Mouse (Mus musculus): ENCODE data around the gene Sec24c. TPM values are rescaled to one million over a fixed set of nuclear protein-coding genes. Genes with fewer than 3 reads are reported as not detected.
"Not testable (repeated sequence)": the region's sequence is repeated elsewhere in the genome, so short reads cannot be mapped to it uniquely, and the experiment has no call there.

Sec24c gene
- total RNA-seq, 2 experiments from 2014 or later = 34.0 to 56.2 TPM

- ATAC-seq (replicated peaks; ENCODE audit: low FRiP score, poor library complexity, severe bottlenecking) = peak; percentile 81
Measured at GRCm38 (mm10) chr14:20694884-20695760, 21.0 kb downstream of the Sec24c start, which contains the start of gene Fut11. Gene Fut11 (plus strand): TSS chr14:20694968.

GRCm38 (mm10) chr14:20695761-20696520 lies 21.8 kb downstream of the Sec24c start:
- peak; percentile 13 for ATAC-seq (replicated peaks; ENCODE audit: low FRiP score, poor library complexity, severe bottlenecking)

DNA sequence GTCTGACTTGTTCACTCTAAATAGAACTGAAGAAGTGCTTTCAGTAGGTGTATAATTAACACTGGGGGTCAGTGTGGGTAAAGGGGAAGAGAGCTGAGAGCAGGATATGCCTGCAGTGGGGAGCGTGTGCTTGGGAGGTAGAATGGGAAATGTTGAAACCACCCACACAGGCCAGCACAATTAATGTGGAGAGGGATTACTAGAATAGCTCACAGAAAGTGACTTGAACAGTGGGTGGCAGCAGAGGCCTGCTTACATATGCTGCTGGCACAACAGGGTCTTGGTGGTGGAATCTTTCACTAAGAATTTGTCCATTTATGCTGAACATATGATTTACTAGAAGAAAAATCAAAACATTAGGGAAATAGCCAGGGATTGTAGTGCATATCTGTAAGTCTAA lies 22.9 kb downstream of the Sec24c start:
- 0 out of 2 replicates have a peak, but pooled peaks have one; percentile 22 for ATAC-seq (replicated peaks; ENCODE audit: low FRiP score, poor library complexity, severe bottlenecking)

DNA sequence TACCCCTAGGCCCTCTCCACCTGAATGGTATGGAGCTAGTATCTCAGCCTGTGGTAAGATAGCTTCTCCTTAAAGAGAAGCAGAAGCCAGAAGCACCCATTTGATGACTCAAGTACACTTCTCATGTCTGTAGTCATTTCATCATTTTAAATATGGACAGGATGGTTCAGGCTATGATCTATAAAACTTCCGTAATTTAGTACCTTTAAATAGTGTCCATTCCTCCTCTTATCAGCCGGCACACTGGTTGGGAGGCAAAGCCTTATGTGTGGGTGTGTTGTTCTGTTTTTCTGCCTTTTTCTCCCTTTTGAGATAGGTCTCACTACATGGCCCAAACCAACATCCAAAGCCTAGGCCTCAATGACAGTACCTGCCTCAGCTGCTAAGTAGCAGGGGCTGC lies 24.4 kb downstream of the Sec24c start:
- ATAC-seq (replicated peaks; ENCODE audit: low FRiP score, poor library complexity, severe bottlenecking) = no peak

DNA sequence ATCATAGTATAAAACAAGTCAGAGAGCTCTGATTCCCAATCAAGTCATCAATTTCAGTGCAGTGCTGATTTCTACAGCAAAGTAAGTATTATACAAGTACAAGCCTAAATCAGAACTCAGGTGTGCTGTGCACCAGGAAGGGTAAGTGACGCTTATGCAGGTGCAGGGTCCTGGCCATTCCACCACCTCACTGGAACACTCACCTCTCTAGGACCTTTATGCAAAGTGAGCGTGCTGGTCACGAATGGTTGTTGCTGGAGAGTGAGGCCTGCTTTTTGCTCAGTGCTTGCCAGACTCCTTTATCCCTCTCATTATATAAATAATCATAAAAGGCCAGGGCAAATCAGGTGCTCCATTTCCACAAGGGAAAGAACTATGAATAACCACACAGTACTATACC lies 26.3 kb downstream of the Sec24c start:
- ATAC-seq (replicated peaks; ENCODE audit: low FRiP score, poor library complexity, severe bottlenecking) = no peak

GRCm38 (mm10) chr14:20701554-20701953 lies 27.4 kb downstream of the Sec24c start:
- no peak for ATAC-seq (replicated peaks; ENCODE audit: low FRiP score, poor library complexity, severe bottlenecking)

- ATAC-seq (replicated peaks; ENCODE audit: low FRiP score, poor library complexity, severe bottlenecking) = no peak
Measured at GRCm38 (mm10) chr14:20702096-20702740, 28.1 kb downstream of the Sec24c start.

DNA sequence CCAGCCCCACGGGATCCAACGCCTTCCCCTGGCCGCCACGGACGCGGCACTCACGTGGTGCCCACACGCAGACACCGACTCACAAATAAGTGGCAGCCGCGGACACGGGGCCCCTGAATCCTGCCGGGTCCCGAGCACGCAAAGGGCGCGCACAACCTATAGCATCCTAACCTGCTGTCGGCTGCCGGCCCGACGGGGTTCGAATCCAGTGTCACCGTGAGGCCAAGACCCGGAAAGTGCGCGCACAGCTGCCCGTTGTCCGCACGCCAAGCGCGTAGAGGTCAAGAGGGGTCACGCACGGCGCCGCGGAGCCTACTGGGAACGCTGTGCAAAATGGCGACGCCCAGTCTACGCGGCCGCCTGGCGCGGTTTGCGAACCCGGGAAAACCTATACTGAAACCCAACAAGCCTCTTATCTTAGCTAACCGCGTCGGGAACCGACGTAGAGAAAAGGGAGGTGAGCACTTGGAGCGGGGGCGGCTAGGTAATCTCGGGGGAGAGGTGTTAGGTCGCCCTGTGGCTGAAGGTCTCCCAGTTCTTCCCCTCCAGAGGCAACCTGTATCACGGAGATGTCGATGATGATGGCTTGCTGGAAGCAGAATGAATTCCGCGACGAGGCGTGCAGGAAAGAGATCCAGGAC lies 28.8 kb downstream of the Sec24c start, which contains the start of gene Chchd1:
Gene Chchd1, plus strand, starts transcription at position 266 of the 641 bp plus-strand sequence.
- peak; percentile 86 for ATAC-seq (replicated peaks; ENCODE audit: low FRiP score, poor library complexity, severe bottlenecking)

GRCm38 (mm10) chr14:20703461-20703860 lies 29.4 kb downstream of the Sec24c start:
- not testable (repeated sequence) for ATAC-seq (replicated peaks; ENCODE audit: low FRiP score, poor library complexity, severe bottlenecking)

DNA sequence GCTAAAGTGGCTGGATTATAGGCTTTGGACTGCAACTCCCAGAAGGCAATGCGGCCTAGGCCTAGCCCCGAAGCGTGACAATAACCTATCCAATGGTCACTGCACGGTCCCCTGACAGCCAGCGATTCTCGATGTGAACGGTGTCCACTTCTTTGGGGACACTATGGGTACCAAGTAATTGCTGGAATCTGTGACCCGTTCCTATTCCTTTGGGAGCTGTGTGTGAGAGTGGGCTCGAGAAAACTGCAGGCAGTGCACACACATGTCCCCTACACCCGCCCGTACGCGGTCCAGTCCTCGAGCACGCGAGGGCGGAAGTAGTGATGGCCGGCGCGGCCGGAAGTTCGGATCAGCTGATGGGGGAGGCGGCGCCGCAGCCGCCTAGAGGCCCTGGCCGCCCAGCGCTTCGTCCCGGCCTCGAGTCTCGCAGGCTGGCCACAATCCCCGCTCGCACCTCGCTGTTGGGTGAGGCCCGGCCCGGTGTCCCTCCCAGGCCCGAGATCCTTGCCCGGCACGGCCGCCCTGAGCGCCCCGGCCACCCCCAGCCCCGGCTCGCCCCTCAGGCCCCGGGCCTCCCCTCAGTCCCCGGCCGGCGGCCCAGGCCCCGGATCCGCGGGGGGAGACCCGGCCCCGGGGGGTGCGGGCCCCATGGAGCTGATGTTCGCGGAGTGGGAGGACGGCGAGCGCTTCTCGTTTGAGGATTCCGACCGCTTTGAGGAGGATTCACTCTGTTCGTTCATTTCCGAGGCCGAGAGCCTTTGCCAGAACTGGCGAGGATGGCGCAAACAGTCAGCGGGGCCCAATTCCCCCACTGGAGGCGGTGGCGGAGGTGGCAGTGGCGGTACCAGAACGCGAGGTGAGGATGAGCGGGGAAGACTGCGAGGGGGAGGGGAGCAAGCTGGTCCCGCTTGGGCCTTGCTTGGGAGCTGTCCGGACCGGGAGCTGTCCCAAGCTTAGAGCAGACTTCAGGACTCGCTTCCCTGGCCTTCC lies 33.4 kb downstream of the Sec24c start, which contains the start of gene Zswim8:
Gene Zswim8, plus strand, starts transcription at position 352 of the 990 bp plus-strand sequence.
- peak; percentile 89 for ATAC-seq (replicated peaks; ENCODE audit: low FRiP score, poor library complexity, severe bottlenecking)

DNA sequence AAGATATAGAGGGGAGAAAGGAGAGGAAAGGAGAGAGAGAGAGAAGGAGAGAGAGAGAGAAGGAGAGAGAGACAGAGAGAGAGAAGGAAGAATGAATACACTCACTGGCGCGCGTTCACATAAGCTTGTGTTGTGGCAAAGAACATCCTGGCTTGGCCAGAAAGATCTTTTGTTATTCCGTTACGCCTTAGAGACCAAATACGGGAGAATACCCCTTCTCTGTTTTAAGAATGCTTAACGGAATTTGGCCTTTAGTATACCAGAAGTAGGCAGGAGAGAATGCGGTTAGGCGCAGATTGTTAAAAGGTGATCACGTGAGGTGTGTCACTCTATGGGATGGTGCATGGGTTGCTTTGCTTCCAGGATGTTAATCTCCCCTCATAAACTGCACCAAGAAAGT lies 34.1 kb downstream of the Sec24c start:
- ATAC-seq (replicated peaks; ENCODE audit: low FRiP score, poor library complexity, severe bottlenecking) = no peak

GRCm38 (mm10) chr14:20713832-20714231 lies 39.7 kb downstream of the Sec24c start:
- ATAC-seq (replicated peaks; ENCODE audit: low FRiP score, poor library complexity, severe bottlenecking) = no peak

- no peak for ATAC-seq (replicated peaks; ENCODE audit: low FRiP score, poor library complexity, severe bottlenecking)
Measured at GRCm38 (mm10) chr14:20718443-20718842, 44.3 kb downstream of the Sec24c start.

- ATAC-seq (replicated peaks; ENCODE audit: low FRiP score, poor library complexity, severe bottlenecking) = no peak
Measured at GRCm38 (mm10) chr14:20719767-20720166, 45.7 kb downstream of the Sec24c start.

- ATAC-seq (replicated peaks; ENCODE audit: low FRiP score, poor library complexity, severe bottlenecking) = no peak
Measured at GRCm38 (mm10) chr14:20721371-20721770, 47.3 kb downstream of the Sec24c start.

DNA sequence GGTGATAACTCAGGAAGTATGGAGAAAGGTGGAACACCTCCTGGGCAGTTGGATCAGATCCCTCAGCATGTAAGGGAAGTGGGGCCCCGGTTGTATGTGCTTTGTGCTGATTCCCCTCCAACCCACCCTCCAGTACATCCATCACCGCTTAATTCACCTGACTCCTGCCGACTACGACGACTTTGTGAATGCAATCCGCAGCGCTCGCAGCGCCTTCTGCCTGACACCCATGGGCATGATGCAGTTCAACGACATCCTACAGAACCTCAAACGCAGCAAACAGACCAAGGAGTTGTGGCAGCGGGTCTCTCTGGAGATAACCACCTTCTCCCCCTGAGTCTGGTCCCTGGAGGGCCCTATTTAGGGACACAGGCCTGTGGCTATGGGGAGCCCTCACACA lies 48.9 kb downstream of the Sec24c start:
- ATAC-seq (replicated peaks; ENCODE audit: low FRiP score, poor library complexity, severe bottlenecking) = no peak

DNA sequence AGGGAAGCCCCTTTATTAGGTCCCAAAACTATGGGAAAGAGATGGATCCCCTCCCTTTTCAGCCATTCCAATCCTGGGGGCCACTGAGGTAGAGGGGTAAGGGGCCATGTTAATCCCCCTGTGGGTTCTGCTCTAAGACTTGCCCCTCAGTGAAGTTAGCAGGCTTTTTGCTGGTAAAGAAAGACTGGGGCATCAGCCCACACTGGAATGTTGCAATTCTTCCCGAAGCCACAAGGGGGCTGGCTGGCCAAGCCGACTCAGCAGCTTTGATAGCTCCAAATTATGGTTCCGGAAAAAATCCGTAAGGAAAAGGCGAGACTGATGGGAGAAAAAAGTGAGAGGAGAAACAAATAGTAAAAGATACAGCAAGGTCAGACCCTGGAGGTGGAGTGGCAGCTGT lies 49.9 kb downstream of the Sec24c start:
- peak; percentile 72 for ATAC-seq (replicated peaks; ENCODE audit: low FRiP score, poor library complexity, severe bottlenecking)

- no peak for ATAC-seq (replicated peaks; ENCODE audit: low FRiP score, poor library complexity, severe bottlenecking)
Measured at GRCm38 (mm10) chr14:20725660-20726339, 51.7 kb downstream of the Sec24c start.

All from erythroid progenitor cell, adult 5-6 weeks (primary cell).